Mouse (Mus musculus): ENCODE results near the gene Ptpn14. TPM values are rescaled to one million over a fixed set of nuclear protein-coding genes. Genes with fewer than 3 reads are reported as not detected.

Gene Ptpn14
- polyA plus RNA-seq, 1 experiment from 2014 or later = 10.7 TPM

DNA sequence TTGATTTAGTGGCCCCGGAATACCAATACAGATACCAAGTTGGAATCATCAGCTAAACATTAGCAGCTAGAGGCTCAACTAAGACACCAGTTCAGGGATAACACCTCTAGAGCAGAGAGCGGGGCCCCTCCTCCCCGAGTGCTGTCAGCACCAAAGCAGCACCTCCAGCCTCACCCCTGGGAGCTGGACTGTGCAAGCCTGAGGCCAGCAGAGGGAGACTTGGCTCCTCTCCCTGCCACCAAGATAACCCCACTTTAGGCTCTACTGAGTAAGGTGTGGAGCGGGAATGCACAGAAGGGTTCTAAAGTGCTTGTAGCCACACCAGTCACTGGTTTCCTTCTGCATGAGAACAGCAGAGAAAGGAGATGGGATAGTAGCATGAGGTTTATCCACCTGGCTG lies 29.7 kb upstream of the Ptpn14 start:
- H3K27ac ChIP-seq (replicated peaks) = no peak overlapping the region
- no peaks in the 10 kb centered on the region for H3K27me3 ChIP-seq
- WGBS = 69% methylated on average over 4 of the region's 4 CpGs
- ATAC-seq (ENCODE audit: insufficient number of reproducible peaks, low FRiP score, low TSS enrichment, low read depth) = no peak
- H3K36me3 ChIP-seq = no peaks in the 10 kb centered on the region
- H3K4me1 ChIP-seq = peaks cover 19% of the 10 kb centered on the region; the same call in 1 of the 2 replicates
- H3K4me2 ChIP-seq (replicated peaks) = no peak overlapping the region
- no peak overlapping the region for H3K9ac ChIP-seq
- H3K9me3 ChIP-seq (replicated peaks) = no peaks in the 10 kb centered on the region
- no peak overlapping the region for H3K4me3 ChIP-seq (replicated peaks)

DNA sequence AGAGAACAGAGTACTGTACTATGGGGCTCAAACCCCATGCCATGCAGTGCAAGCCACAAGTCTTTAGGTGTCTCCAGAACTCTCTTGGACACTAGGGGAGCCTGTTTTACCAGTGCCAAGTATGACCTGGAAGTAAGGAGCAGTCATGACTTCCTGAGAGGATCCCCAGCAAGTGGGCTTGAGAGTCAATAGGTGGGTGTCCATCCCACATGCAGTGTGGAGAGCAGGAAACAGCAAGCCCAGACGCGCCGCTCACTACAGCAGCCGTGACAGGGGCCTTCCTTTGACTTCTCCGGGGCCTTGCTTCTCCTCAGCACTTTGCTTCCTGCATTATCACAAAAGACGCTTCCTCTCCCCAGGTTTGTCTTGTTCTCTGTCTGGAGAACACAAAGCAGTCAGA lies 27.9 kb upstream of the Ptpn14 start:
- Histone ChIP-seq H3K27ac (replicated peaks) (no peak overlapping the region), H3K4me2 (replicated peaks) (no peak overlapping the region), H3K9me3 (replicated peaks) (no peaks in the 10 kb centered on the region), H3K4me3 (replicated peaks) (no peak overlapping the region), H3K36me3 (no peaks in the 10 kb centered on the region), H3K4me1 (peaks cover 20% of the 10 kb centered on the region; the same call in 1 of the 2 replicates), H3K9ac (no peak overlapping the region), H3K27me3 (no peaks in the 10 kb centered on the region)
- 79% methylated on average over 6 of the region's 6 CpGs for WGBS
- no peak for ATAC-seq (ENCODE audit: insufficient number of reproducible peaks, low FRiP score, low TSS enrichment, low read depth)

DNA sequence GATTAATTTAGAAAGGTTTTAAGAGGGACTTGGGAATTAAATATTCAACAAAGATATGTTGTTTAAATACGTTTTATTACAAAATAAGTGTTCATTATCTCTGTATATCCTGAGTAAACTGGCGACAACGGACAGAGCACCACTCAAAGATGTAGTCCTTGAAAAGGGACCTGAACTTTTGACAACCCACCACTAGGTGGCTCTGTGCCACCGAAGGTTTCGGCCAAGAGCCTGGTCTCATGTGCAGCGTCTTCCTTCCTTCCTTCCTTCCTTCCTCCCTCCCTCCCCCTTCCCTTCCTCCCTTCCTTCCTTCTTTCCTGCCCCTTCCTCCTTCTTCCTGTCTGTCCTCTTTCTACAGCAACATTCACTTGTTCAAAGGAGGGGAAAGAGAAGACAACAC lies 27.1 kb upstream of the Ptpn14 start:
- peaks cover 25% of the 10 kb centered on the region for H3K4me1 ChIP-seq
- no peaks in the 10 kb centered on the region for H3K9me3 ChIP-seq (replicated peaks)
- no peaks in the 10 kb centered on the region for H3K27me3 ChIP-seq
- WGBS = 3% methylated on average over 6 of the region's 6 CpGs
- ATAC-seq (ENCODE audit: insufficient number of reproducible peaks, low FRiP score, low TSS enrichment, low read depth) = 0 out of 2 replicates have a peak, but pooled peaks have one; percentile 67
- no peak overlapping the region for H3K4me3 ChIP-seq (replicated peaks)
- H3K9ac ChIP-seq = no peak overlapping the region
- no peaks in the 10 kb centered on the region for H3K36me3 ChIP-seq
- H3K27ac ChIP-seq (replicated peaks) = 0 out of 2 replicates have a peak overlapping the region, but pooled peaks have one; percentile 19
- H3K4me2 ChIP-seq (replicated peaks) = no peak overlapping the region

DNA sequence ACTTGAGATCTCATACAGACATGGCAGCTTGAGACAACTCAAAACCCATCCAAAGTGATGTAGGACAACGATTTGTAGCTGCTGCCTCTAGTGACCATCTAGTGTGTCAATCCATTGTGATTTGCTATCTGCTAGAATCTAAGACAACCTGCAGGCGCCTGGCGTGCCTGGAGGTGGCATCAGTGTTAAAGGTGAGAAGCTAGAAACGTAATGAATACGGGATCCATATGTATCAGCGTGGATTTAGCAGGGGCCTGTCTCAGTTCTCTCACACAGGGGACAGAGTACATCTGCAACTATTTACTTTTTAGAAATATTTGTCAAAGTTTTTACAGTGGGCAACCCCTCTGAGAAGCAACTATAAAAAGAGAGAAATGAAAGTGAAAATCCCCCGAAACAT lies 24.9 kb upstream of the Ptpn14 start:
- Histone ChIP-seq H3K4me3 (replicated peaks) (no peak overlapping the region), H3K27ac (replicated peaks) (no peak overlapping the region), H3K9ac (no peak overlapping the region), H3K27me3 (no peaks in the 10 kb centered on the region), H3K36me3 (no peaks in the 10 kb centered on the region), H3K4me1 (peaks cover 45% of the 10 kb centered on the region), H3K9me3 (replicated peaks) (no peaks in the 10 kb centered on the region), H3K4me2 (replicated peaks) (no peak overlapping the region)
- no peak for ATAC-seq (ENCODE audit: insufficient number of reproducible peaks, low FRiP score, low TSS enrichment, low read depth)
- 27% methylated on average over 7 of the region's 7 CpGs for WGBS

DNA sequence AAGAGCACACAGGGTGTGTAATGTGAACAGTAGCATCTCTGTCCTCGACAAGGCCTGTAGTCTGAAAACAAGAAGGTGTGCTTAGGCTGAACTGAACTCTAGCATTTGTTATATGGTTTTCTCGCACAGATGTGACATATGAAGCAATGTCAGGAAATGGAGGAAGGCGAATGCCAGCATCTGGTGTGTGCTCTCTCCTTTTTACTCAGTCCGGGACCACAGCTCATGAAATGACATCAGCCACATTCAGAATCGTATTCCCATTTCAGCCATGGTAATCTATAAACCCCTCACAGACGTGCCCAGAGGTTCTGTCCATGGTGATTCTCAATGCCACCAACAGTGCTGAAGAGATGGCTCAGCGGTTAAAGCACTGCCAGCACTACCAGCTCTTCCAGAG lies 24.5 kb upstream of the Ptpn14 start:
- H3K9ac ChIP-seq = no peak overlapping the region
- H3K27me3 ChIP-seq = no peaks in the 10 kb centered on the region
- 50% methylated on average over 7 of the region's 7 CpGs for WGBS
- H3K4me1 ChIP-seq = peaks cover 45% of the 10 kb centered on the region
- no peak for ATAC-seq (ENCODE audit: insufficient number of reproducible peaks, low FRiP score, low TSS enrichment, low read depth)
- H3K4me3 ChIP-seq (replicated peaks) = no peak overlapping the region
- no peak overlapping the region for H3K4me2 ChIP-seq (replicated peaks)
- H3K36me3 ChIP-seq = no peaks in the 10 kb centered on the region
- no peak overlapping the region for H3K27ac ChIP-seq (replicated peaks)
- H3K9me3 ChIP-seq (replicated peaks) = no peaks in the 10 kb centered on the region

DNA sequence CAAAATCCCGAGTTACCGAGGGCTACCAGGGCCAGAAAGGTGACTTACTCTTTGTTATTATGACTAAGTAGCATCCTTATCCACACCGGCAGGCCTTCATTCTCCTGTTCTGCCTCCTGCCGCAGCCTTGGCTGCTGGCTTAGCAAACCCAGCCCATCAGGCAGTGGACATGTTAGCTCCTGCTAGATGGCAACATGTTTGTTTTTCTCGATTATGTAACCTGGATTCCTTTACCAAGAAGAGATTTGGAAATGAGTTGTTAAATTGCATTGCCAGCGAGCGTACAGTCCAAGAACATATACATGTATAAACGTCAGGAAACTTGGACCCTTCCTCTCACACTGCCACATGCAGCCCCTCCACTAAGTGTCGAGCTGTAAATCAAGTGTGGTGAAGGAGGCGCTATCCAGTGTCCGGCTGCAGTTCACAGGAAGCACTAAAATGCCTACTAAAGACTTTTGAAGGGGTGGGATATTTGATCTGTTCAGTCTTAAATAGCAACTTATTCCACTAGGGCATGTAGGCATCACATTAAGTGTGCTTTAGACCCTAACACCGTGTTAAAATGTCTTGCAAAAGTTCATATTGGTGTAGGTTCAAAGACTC lies 21.9 kb upstream of the Ptpn14 start:
- no peak for ATAC-seq (ENCODE audit: insufficient number of reproducible peaks, low FRiP score, low TSS enrichment, low read depth)
- Histone ChIP-seq H3K36me3 (no peaks in the 10 kb centered on the region), H3K9ac (no peak overlapping the region), H3K27ac (replicated peaks) (peak overlapping the region; percentile 63), H3K4me3 (replicated peaks) (no peak overlapping the region), H3K4me1 (peaks cover 49% of the 10 kb centered on the region), H3K9me3 (replicated peaks) (no peaks in the 10 kb centered on the region), H3K27me3 (no peaks in the 10 kb centered on the region), H3K4me2 (replicated peaks) (no peak overlapping the region)
- WGBS = 59% methylated on average over 12 of the region's 12 CpGs

DNA sequence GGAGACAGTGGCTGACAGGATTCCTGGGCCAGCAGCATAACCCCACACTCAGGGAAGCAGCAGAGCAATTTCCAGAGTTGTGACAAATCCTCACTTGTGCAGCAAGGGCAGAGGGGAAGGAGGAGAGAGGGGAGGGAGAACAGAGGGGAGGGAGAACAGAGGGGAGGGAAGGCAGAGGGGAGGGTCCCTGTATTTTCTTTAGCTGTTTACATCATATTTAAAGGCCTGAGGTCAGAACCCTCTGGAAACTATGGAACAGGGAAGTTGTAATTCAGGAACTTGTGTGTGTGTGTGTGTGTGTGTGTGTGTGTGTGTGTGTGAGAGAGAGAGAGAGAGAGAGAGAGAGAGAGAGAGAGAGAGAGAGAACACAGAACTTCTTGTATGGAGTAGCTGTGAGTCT lies 21.1 kb upstream of the Ptpn14 start:
- Histone ChIP-seq H3K9ac (no peak overlapping the region), H3K4me2 (replicated peaks) (no peak overlapping the region), H3K9me3 (replicated peaks) (no peaks in the 10 kb centered on the region), H3K4me3 (replicated peaks) (no peak overlapping the region), H3K36me3 (no peaks in the 10 kb centered on the region), H3K4me1 (peaks cover 42% of the 10 kb centered on the region), H3K27me3 (no peaks in the 10 kb centered on the region), H3K27ac (replicated peaks) (peak overlapping the region; percentile 44; the same call in 1 of the 2 replicates)
- no peak for ATAC-seq (ENCODE audit: insufficient number of reproducible peaks, low FRiP score, low TSS enrichment, low read depth)

DNA sequence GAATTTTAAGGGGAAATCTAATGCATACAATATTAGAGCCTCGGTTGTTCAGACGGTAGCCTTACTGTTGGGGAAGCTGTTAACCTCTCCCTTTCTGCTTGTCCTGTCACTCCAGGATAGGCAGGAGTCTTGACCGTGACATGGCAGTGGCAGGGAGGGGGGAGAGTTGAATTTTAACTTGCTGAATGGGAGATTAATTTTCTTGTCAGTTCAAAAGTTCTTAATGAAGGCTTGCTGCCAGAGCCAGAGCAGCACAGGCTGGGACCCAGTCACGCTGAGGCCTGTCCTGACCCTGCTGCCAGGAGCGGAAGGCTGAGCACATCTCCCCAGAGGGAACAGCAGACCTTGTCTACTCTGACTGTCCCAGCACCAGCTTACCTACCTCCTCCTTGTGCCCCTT lies 20.6 kb upstream of the Ptpn14 start:
- H3K27ac ChIP-seq (replicated peaks) = peak overlapping the region; percentile 44; the same call in 1 of the 2 replicates
- H3K27me3 ChIP-seq = no peaks in the 10 kb centered on the region
- no peak for ATAC-seq (ENCODE audit: insufficient number of reproducible peaks, low FRiP score, low TSS enrichment, low read depth)
- no peaks in the 10 kb centered on the region for H3K9me3 ChIP-seq (replicated peaks)
- no peak overlapping the region for H3K4me2 ChIP-seq (replicated peaks)
- H3K36me3 ChIP-seq = no peaks in the 10 kb centered on the region
- no peak overlapping the region for H3K9ac ChIP-seq
- WGBS = 27% methylated on average over 5 of the region's 5 CpGs
- no peak overlapping the region for H3K4me3 ChIP-seq (replicated peaks)
- peaks cover 40% of the 10 kb centered on the region for H3K4me1 ChIP-seq

DNA sequence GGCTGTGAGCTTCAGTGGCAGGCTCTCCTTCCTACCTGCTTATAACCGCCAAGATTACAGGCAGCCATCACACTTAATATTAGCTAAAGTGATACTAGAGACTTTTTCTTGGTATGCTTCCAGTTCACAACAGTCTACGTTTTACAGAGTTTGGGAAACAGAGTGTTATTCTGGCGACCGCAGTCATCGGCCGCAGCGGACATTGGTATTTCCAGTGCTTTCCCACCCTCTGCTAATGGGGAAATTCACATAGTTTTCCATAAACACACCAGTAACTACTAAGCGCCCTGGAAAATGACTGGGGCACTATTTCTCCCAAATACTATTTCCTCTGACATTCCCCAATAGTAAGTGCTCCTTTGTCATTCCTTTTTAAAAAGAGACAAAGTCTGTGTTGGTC lies 19.1 kb upstream of the Ptpn14 start:
- peak overlapping the region; percentile 51; the same call in 1 of the 2 replicates for H3K27ac ChIP-seq (replicated peaks)
- no peak overlapping the region for H3K9ac ChIP-seq
- no peak overlapping the region for H3K4me3 ChIP-seq (replicated peaks)
- peaks cover 29% of the 10 kb centered on the region for H3K4me1 ChIP-seq
- no peaks in the 10 kb centered on the region for H3K36me3 ChIP-seq
- no peaks in the 10 kb centered on the region for H3K9me3 ChIP-seq (replicated peaks)
- H3K4me2 ChIP-seq (replicated peaks) = no peak overlapping the region
- H3K27me3 ChIP-seq = no peaks in the 10 kb centered on the region
- ATAC-seq (ENCODE audit: insufficient number of reproducible peaks, low FRiP score, low TSS enrichment, low read depth) = no peak
- 71% methylated on average over 8 of the region's 8 CpGs for WGBS

DNA sequence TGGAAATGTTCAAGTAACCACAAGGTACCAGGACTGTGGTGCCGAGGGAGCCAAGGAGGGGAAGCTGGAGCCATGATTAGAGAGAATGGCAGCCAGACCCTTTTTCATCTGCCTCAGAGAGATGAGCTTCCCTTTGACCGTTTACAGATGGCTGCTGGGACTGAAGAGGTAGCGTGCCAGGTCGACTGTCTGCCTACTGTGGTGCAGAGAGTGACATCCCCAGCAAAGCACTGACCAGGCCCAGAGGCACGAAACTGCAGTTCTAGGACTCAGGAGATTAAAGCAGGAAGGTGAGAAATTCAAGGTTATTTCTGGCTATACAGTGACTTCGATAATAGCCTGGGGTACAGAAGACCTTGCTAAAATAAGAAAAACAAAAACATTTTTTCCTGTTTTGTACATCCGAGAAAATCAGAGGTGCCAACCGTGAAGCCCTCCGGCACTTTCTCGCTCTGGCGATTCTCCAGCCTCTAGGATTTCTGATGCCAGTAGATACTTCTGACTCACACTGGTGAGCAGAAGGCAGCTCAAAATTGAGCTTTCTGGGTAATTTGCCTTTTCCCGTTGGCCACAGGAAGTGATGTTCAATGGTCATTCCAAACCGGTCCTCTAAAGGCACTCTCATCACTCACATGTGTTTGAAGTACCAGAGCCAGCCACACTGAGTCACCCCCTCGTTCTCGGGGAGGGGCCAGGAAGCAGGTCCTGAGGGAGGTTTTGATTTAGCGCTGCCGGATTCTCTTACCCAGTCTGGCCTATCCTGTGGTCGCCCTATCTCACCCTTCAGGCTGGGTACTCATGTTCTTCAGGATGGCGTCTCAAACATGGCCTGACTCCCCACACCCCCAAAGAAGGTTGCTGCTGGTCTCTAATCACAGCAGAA lies 11.9 kb upstream of the Ptpn14 start:
- H3K9ac ChIP-seq = no peak overlapping the region
- no peak overlapping the region for H3K4me2 ChIP-seq (replicated peaks)
- ATAC-seq (ENCODE audit: insufficient number of reproducible peaks, low FRiP score, low TSS enrichment, low read depth) = 0 out of 2 replicates have a peak, but pooled peaks have one; percentile 29
- no peaks in the 10 kb centered on the region for H3K27me3 ChIP-seq
- H3K27ac ChIP-seq (replicated peaks) = no peak overlapping the region
- H3K36me3 ChIP-seq = no peaks in the 10 kb centered on the region
- WGBS = 29% methylated on average over 19 of the region's 19 CpGs
- no peak overlapping the region for H3K4me3 ChIP-seq (replicated peaks)
- H3K9me3 ChIP-seq (replicated peaks) = no peaks in the 10 kb centered on the region
- H3K4me1 ChIP-seq = peaks cover 11% of the 10 kb centered on the region

DNA sequence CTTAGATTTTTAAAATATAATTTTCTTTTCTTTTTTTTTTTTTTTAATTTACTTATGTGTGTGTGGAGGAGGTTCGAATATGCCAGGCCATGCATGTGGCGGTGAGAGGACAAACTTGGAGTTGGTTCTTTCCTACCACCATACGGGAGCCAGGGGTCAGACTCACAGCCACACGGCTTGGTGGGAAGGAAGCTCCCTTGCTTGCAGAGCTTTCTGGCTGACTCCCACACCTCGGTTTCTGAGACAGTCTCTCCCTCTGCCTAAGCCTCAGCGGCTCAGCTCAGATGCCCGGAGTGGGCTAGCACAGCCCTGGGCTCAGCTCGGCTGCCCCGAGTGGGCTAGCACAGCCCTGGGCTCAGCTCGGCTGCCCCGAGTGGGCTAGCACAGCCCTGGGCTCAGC lies 10.5 kb upstream of the Ptpn14 start:
- WGBS = 90% methylated on average over 11 of the region's 11 CpGs

More for the DNA sequence above, 10.5 kb upstream of the Ptpn14 start:
- no peak overlapping the region for H3K27ac ChIP-seq (replicated peaks)
- ATAC-seq (ENCODE audit: insufficient number of reproducible peaks, low FRiP score, low TSS enrichment, low read depth) = no peak
- no peak overlapping the region for H3K4me2 ChIP-seq (replicated peaks)
- H3K9me3 ChIP-seq (replicated peaks) = no peaks in the 10 kb centered on the region
- no peaks in the 10 kb centered on the region for H3K36me3 ChIP-seq
- H3K4me3 ChIP-seq (replicated peaks) = no peak overlapping the region
- H3K27me3 ChIP-seq = no peaks in the 10 kb centered on the region
- peaks cover 11% of the 10 kb centered on the region for H3K4me1 ChIP-seq
- H3K9ac ChIP-seq = no peak overlapping the region

Measured in embryonic facial prominence, embryonic 15.5 days (tissue).